Mouse (Mus musculus) liver, embryonic 12.5 days (tissue): ENCODE results near the gene Tshz3. TPM values are rescaled to one million over a fixed set of nuclear protein-coding genes. Genes with fewer than 3 reads are reported as not detected.

Experiments used
- ATAC-seq: fragments of 200-750 bp; cut with Nextera tagmentation; 2 replicates; pipeline ENCODE4 v1.8.0; 2017; ENCODE audit warnings: moderate number of reproducible peaks, mild to moderate bottlenecking, moderate library complexity
- H3K27ac ChIP-seq: fragments of 300-500 bp; sonication (generic); 2 replicates; pipeline ENCODE4 v1.5.1; 2016; ENCODE audit warnings: mild to moderate bottlenecking
- H3K27me3 ChIP-seq: fragments of 300-500 bp; sonication (generic); replicated peaks from 2 replicates; pipeline ENCODE4 v1.6.1; 2016; ENCODE audit warnings: mild to moderate bottlenecking, moderate library complexity
- H3K36me3 ChIP-seq: fragments of 300-500 bp; sonication (generic); 2 replicates; pipeline ENCODE4 v1.6.1; 2016; ENCODE audit warnings: mild to moderate bottlenecking, moderate library complexity
- H3K4me1 ChIP-seq: fragments of 300-500 bp; sonication (generic); 2 replicates; pipeline ENCODE4 v1.6.1; 2016
- H3K4me2 ChIP-seq: fragments of 300-500 bp; sonication (generic); 2 replicates; pipeline ENCODE4 v1.6.1; 2016; ENCODE audit warnings: mild to moderate bottlenecking, moderate library complexity
- H3K4me3 ChIP-seq: fragments of 300-500 bp; sonication (generic); 2 replicates; pipeline ENCODE4 v1.5.1; 2016; ENCODE audit warnings: mild to moderate bottlenecking, moderate library complexity
- H3K9ac ChIP-seq: fragments of 300-500 bp; sonication (generic); 2 replicates; pipeline ENCODE4 v1.6.1; 2016; ENCODE audit warnings: mild to moderate bottlenecking, moderate library complexity
- H3K9me3 ChIP-seq: fragments of 300-500 bp; sonication (generic); replicated peaks from 2 replicates; pipeline ENCODE4 v1.6.1; 2016; ENCODE audit warnings: mild to moderate bottlenecking, moderate library complexity
- WGBS: fragments of 180-500 bp; shearing (Covaris S2); methylation state at CpG from one replicate; pipeline ENCODE4 v1.1.7; 2016; ENCODE audit not compliant: insufficient replicate concordance; 5-methylcytosine and 5-hydroxymethylcytosine counted together
- polyA plus RNA-seq: library from polyadenylated mRNA; unstranded; fragments of >200 nt; fragmentation: Nextera tagmentation; extraction: Ambion mirVana; gene quantifications from 2 replicates; pipeline ENCODE4 v1.2.1, GENCODE M21; 2016

The Tshz3 gene
- 1.2 and 1.5 TPM in 2 replicates for polyA plus RNA-seq

DNA sequence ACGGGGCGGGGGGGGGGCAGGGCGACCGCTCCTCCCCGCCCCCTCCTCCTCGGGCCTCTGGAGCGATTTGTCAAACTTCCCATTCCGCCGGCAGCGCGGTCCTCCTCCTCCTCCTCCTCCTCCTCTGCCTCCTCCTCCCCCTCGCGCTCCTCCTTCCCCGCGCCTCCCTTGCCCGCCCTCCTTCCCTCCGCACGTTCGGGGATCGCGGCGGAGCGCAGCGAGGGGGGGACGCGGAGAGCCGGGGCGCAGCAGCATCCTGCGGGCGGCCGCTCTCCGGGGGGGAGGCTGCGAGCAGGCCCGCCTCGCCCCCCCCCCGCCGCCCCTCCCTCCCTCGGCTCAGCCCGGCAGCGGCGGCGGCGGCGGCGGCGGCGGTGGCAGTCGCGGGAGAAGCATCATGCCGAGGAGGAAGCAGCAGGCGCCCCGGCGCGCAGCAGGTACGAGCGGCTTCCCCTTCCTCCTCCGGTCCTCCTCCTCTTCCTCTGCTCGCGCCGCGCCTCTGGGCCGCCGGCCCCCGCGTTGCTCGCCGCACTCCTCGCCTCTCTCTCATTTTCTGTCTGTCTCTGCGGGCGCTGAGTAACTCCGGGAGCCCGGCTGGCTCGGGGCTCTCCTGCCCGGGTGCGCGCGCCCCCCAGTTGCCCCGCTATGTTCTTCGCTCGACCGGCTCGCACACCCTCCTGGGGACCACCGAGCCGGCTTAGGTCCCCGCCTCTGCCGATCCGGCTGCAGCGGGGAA, at the start of gene Tshz3:
TSS of gene Tshz3 (plus strand) at position 263 of the 733 bp plus-strand sequence.
- Histone ChIP-seq H3K27ac (peak within 1 kb of the TSS; percentile 36; the same call in 1 of the 2 replicates), H3K4me2 (peak within 1 kb of the TSS; percentile 74), H3K9me3 (no peaks in the 10 kb centered on the region), H3K27me3 (peaks cover 87% of the 10 kb centered on the region), H3K36me3 (no peaks in the 10 kb centered on the region), H3K4me3 (peak within 1 kb of the TSS; percentile 61), H3K9ac (peak within 1 kb of the TSS; percentile 44), H3K4me1 (peaks cover 12% of the 10 kb centered on the region; the same call in 1 of the 2 replicates)
- under 1% methylated on average over 30 of the region's 88 CpGs for WGBS
- peak; percentile 33 for ATAC-seq

DNA sequence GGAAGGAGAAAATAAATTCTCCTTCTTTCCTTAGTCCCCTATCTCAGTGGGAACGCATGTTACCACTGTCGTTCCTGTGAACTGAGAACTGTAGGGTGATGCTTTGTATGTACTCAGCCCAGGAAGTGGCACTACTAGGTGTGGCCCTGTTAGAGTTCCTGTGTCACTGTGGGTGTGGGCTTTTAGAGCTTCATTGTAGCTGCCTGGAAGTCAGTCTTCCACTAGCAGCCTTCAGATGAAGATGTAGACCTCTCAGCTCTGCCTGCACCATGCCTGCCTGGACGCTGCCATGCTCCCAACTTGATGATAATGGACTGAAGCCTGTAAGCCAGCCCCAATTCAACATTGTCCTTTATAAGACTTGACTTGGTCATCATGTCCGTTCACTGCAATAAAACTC, 42.0 kb upstream of the Tshz3 start:
- Histone ChIP-seq H3K36me3 (no peaks in the 10 kb centered on the region), H3K9ac (no peak overlapping the region), H3K27ac (no peak overlapping the region), H3K4me3 (no peak overlapping the region), H3K4me1 (no peaks in the 10 kb centered on the region), H3K4me2 (no peak overlapping the region), H3K27me3 (no peaks in the 10 kb centered on the region), H3K9me3 (no peaks in the 10 kb centered on the region)
- 59% methylated on average over 4 of the region's 4 CpGs for WGBS
- ATAC-seq, result no peak

DNA sequence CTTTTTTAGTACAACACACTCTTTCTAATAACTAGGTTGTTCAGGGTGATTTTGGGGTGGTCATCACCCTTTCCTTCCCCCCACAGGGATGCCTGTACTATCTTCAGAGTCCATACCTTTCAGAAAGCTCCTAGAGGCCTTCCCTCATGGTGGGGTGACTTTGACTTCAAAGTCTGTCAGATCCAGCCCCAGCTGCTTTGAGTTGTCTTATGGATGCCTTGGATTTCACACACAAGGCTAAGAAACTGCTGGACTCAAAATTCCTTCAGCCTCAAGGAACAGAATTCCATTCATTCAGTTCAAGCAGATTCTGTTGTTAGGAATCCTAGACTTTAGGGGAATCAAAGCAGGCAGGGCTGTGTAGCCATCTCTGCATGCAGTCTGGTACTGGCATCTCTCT, 41.5 kb upstream of the Tshz3 start:
- H3K9me3 ChIP-seq, result no peaks in the 10 kb centered on the region
- no peaks in the 10 kb centered on the region for H3K27me3 ChIP-seq
- H3K36me3 ChIP-seq, result no peaks in the 10 kb centered on the region
- H3K9ac ChIP-seq, result no peak overlapping the region
- H3K4me2 ChIP-seq, result no peak overlapping the region
- ATAC-seq, result no peak
- H3K4me3 ChIP-seq, result no peak overlapping the region
- no peaks in the 10 kb centered on the region for H3K4me1 ChIP-seq
- no peak overlapping the region for H3K27ac ChIP-seq

DNA sequence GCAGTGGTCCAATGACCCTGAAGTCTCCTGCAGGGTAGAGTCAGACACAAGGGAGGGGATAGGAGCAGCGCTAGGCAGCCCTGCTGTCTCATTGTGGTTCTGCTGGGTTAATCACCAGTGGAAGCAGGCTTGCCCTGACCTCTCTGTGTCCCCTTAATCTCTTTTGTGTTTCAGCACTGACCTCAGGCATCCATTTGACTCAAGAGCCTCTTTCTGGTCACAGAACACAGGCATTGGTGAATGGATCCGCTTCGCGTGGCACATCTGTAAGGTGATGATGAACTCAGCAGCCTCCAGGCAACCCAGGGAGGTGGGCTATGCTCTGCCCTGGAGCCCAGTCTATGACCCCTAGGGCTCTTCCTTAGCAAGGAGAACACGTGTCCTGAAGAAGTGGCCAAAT, 39.6 kb upstream of the Tshz3 start:
- H3K27ac ChIP-seq, result no peak overlapping the region
- 62% methylated on average over 5 of the region's 5 CpGs for WGBS
- no peaks in the 10 kb centered on the region for H3K36me3 ChIP-seq
- no peaks in the 10 kb centered on the region for H3K27me3 ChIP-seq
- H3K4me1 ChIP-seq, result no peaks in the 10 kb centered on the region
- ATAC-seq, result no peak
- H3K9me3 ChIP-seq, result no peaks in the 10 kb centered on the region
- H3K4me2 ChIP-seq, result no peak overlapping the region
- no peak overlapping the region for H3K4me3 ChIP-seq
- H3K9ac ChIP-seq, result no peak overlapping the region

DNA sequence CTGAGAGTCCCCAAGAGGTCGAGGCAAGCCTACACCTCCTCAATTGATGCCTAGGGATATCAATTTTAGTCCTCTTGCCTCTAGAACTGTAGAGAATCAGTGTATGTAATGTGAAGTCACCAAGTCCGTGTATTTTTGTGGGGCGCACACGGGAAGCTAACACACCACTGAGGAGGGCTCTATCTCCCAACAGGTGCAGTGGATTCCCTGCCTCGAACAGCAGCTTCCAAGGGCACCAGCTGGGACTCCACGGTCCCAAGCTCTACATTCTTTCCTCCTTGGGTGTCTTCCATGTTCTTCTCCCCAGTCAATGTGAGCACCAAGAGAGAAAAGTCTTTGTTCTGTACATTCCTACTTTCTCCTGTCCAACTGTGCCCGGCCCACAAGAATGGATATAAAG, 38.7 kb upstream of the Tshz3 start:
- H3K27ac ChIP-seq, result no peak overlapping the region
- no peaks in the 10 kb centered on the region for H3K36me3 ChIP-seq
- H3K4me3 ChIP-seq, result no peak overlapping the region
- H3K9me3 ChIP-seq, result no peaks in the 10 kb centered on the region
- H3K27me3 ChIP-seq, result no peaks in the 10 kb centered on the region
- H3K4me1 ChIP-seq, result no peaks in the 10 kb centered on the region
- WGBS, result 66% methylated on average over 7 of the region's 7 CpGs
- no peak overlapping the region for H3K9ac ChIP-seq
- no peak overlapping the region for H3K4me2 ChIP-seq
- no peak for ATAC-seq

DNA sequence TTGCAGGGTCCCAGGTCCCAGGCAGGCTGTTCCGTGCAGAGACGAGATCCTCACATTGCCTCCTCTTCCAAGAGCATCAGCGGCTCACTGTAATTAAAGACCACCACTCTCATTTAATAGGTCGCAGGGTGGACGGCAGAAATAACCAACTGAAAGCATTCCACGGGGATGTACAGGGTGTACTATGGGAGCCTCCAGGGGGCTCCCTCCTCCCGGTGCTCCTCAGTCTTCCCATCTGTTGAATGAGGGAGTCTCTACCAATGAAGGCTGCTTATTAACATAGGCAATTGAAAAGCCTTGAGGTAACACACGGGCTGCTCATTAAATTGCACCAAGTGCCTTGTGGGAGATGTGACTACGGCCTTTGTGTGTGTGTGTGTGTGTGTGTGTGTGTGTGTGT, 37.3 kb upstream of the Tshz3 start:
- no peak overlapping the region for H3K4me2 ChIP-seq
- WGBS, result 59% methylated on average over 9 of the region's 9 CpGs
- no peaks in the 10 kb centered on the region for H3K27me3 ChIP-seq
- no peak overlapping the region for H3K27ac ChIP-seq
- H3K9me3 ChIP-seq, result no peaks in the 10 kb centered on the region
- H3K9ac ChIP-seq, result no peak overlapping the region
- no peak overlapping the region for H3K4me3 ChIP-seq
- ATAC-seq, result no peak
- H3K36me3 ChIP-seq, result no peaks in the 10 kb centered on the region
- H3K4me1 ChIP-seq, result no peaks in the 10 kb centered on the region

DNA sequence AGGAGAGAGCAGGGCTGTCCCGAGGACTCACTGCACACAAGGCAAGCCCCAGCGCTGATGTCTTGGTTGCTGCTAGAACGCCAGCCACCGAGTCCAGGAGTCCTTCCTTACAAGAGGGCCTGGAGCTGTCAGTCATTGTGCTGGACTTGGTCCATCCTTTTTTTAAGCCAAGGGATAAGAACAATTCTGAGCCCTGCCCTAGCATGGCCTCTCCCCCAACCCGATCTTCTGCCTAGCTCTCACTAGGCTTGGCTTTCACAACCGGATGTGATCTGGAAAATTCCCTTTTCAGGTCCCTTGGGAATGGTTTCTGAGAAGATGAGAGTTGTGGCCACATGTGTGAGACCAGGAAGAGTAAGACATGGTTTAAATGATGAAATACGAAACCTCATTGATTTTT, 34.5 kb upstream of the Tshz3 start:
- WGBS, result 75% methylated on average over 7 of the region's 7 CpGs
- Histone ChIP-seq H3K9ac (no peak overlapping the region), H3K27me3 (no peaks in the 10 kb centered on the region)

DNA sequence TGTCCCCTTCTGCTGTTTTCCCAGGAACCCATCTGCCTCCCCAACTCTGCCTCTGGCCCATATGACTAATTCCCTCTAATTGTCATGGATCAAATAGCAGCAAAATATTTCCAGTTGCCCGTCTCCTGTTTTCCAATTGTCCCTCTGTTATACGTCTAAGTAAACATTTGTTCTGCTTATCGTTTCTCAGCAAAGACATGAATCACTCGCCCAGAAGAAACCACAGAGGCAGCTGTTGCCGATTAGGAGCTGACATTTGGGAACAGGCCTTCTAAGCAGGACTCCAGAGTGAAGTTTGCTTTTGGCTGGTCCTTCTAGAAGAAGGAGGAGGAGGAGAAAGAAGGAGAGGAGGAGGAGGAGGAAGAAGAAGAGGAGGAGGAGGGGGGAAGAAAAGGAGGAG, 30.2 kb upstream of the Tshz3 start:
- Histone ChIP-seq H3K4me3 (no peak overlapping the region), H3K27ac (no peak overlapping the region), H3K9ac (no peak overlapping the region), H3K9me3 (no peaks in the 10 kb centered on the region), H3K4me1 (no peaks in the 10 kb centered on the region), H3K27me3 (no peaks in the 10 kb centered on the region), H3K4me2 (no peak overlapping the region), H3K36me3 (no peaks in the 10 kb centered on the region)
- ATAC-seq, result no peak
- WGBS, result 21% methylated on average over 5 of the region's 5 CpGs

More for the DNA sequence above, 34.5 kb upstream of the Tshz3 start:
- Histone ChIP-seq H3K4me3 (no peak overlapping the region), H3K36me3 (no peaks in the 10 kb centered on the region), H3K27ac (no peak overlapping the region), H3K4me1 (no peaks in the 10 kb centered on the region), H3K9me3 (no peaks in the 10 kb centered on the region), H3K4me2 (no peak overlapping the region)
- ATAC-seq, result no peak

DNA sequence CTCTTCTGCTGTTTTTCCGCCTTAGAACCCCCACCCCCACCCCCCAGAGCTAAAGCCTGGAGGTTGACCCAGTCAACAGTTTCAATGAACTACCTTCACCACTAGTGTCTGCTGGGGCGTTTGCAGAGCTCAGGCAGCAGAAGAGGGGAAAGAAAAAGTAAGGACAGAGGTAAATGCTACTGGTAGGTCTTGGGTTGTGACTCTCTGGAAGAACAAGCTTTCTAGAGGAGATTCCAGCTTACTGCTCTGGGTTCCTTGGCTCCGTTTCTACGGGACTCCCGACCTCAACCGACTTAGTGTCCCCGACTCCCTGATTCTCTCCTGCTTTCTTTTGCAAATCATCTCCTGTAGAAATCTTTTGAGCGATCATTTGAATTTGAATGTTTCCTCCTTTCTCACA, 19.9 kb upstream of the Tshz3 start:
- no peak for ATAC-seq
- Histone ChIP-seq H3K4me2 (no peak overlapping the region), H3K9me3 (no peaks in the 10 kb centered on the region), H3K9ac (no peak overlapping the region), H3K27me3 (peaks cover 50% of the 10 kb centered on the region), H3K36me3 (no peaks in the 10 kb centered on the region), H3K27ac (no peak overlapping the region), H3K4me3 (no peak overlapping the region), H3K4me1 (peaks cover 7% of the 10 kb centered on the region; the same call in 1 of the 2 replicates)
- 24% methylated on average over 8 of the region's 8 CpGs for WGBS

DNA sequence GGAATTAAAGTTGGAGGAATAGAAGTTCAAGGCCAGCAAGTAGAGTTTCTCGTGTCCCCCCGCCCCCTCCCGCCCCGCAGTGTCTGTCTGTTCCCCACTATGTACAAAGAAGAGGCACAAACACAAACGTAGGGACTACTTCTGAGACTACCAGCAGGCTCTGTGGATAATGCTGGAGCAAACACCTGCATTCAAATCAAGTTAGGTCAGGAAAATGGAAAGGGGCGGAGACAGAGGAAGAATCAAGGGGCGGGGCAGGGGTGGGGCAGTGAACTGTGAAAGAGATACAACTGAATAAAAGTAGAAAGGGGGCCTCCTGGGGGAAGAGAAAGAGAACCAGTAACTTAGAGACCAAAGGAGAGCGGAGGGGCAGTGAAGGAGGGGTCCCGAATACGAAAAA, 19.4 kb upstream of the Tshz3 start:
- Histone ChIP-seq H3K4me2 (no peak overlapping the region), H3K27ac (no peak overlapping the region), H3K9me3 (no peaks in the 10 kb centered on the region), H3K27me3 (peaks cover 50% of the 10 kb centered on the region), H3K4me1 (peaks cover 7% of the 10 kb centered on the region; the same call in 1 of the 2 replicates), H3K9ac (no peak overlapping the region), H3K4me3 (no peak overlapping the region), H3K36me3 (no peaks in the 10 kb centered on the region)
- WGBS, result 6% methylated on average over 10 of the region's 10 CpGs
- no peak for ATAC-seq

DNA sequence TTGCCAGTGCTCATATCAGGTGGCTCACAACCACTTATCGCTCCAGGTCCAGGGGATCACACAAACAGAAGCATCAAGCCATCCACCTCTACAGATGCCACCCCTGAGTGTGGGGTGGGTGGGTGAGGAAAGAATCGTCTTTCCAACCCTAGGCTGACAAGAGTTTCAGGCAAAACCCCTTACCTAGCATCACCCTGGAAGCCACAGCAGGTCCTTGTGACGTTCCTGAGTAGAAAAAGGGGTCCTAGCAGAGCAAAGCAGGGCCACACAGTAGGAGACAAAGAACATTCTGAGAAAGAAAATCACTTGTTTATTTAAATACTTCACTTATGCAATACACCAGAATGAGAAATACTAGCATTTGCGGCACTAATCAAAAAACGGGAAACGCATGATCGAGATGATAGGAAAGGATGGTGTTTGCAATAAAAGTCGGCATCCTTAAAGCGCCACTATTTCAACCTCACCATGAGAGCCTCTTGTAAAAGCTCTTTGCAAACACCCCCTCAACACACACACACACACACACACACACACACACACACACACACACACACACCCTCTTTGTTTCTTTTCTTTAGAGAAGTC, 18.8 kb upstream of the Tshz3 start:
- Histone ChIP-seq H3K4me2 (no peak overlapping the region), H3K27ac (no peak overlapping the region), H3K9ac (no peak overlapping the region), H3K4me3 (no peak overlapping the region), H3K36me3 (no peaks in the 10 kb centered on the region), H3K9me3 (no peaks in the 10 kb centered on the region), H3K4me1 (peaks cover 7% of the 10 kb centered on the region; the same call in 1 of the 2 replicates), H3K27me3 (peaks cover 50% of the 10 kb centered on the region)
- no peak for ATAC-seq
- 9% methylated on average over 9 of the region's 9 CpGs for WGBS

DNA sequence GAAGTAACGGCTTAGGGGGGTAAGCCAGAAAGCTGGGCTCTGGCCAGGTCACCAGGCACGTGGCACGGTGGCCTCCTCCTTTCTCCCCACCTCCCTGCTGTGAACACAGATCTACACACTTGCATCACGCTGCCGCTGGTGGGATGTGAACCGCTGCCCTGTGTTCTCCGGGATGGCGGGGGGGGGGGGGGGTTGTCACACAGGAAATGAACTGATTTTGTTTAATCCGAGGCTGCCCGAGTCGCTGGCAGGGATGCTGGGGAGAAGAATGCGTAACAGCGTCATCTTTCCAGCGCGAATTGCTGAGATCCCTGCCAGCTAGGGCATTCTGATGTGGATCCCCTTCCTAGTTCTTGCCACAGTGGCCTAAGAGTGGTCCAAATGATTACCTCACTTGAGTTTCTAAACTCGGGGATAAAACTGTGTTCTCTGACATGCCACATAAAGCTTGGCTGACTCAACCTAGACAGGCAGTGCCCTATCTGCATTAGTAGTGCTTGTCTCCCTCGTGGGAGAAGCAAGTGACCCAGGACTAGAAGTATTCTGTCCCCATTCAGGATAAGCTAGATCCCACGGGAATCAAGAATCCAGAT, 18.0 kb upstream of the Tshz3 start:
- H3K4me2 ChIP-seq, result peak overlapping the region; percentile 24
- WGBS, result 6% methylated on average over 17 of the region's 18 CpGs
- H3K4me1 ChIP-seq, result peaks cover 7% of the 10 kb centered on the region; the same call in 1 of the 2 replicates

More for the DNA sequence above, 18.0 kb upstream of the Tshz3 start:
- no peak for ATAC-seq
- Histone ChIP-seq H3K27ac (no peak overlapping the region), H3K4me3 (no peak overlapping the region), H3K9ac (no peak overlapping the region), H3K9me3 (no peaks in the 10 kb centered on the region), H3K36me3 (no peaks in the 10 kb centered on the region), H3K27me3 (peaks cover 50% of the 10 kb centered on the region)
